Mouse (Mus musculus) limb, embryonic 11.5 days (tissue): Measurements from ENCODE around the gene Eloa. TPM values are rescaled to one million over a fixed set of nuclear protein-coding genes. Genes with fewer than 3 reads are reported as not detected.
"Not testable (repeated sequence)": the region's sequence is repeated elsewhere in the genome, so short reads cannot be mapped to it uniquely, and the experiment has no call there.

Source experiments
- ATAC-seq: fragments of 200-750 bp; cut with Nextera tagmentation; 2 replicates; pipeline ENCODE4 v1.8.0; 2017; ENCODE audit warnings: low read depth; ENCODE audit not compliant: insufficient number of reproducible peaks, low FRiP score, low TSS enrichment
- DNase-seq: peaks from one replicate; pipeline ENCODE4 v3.0.0-alpha.2; 2015; ENCODE audit warnings: low spot score
- H3K27ac ChIP-seq: fragments of 300-500 bp; sonication (generic); replicated peaks from 2 replicates; pipeline ENCODE4 v1.5.1; 2014; ENCODE audit warnings: low read depth, mild to moderate bottlenecking, low read length
- H3K27me3 ChIP-seq: fragments of 300-500 bp; sonication (generic); 2 replicates; pipeline ENCODE4 v1.6.1; 2014; ENCODE audit warnings: mild to moderate bottlenecking, low read length, mixed read lengths; ENCODE audit not compliant: control insufficient read depth, insufficient read depth
- H3K36me3 ChIP-seq: fragments of 300-500 bp; sonication (generic); 2 replicates; pipeline ENCODE4 v1.6.1; 2014; ENCODE audit warnings: mild to moderate bottlenecking, low read length, moderate library complexity, mixed read lengths; ENCODE audit not compliant: control insufficient read depth, insufficient read depth
- H3K4me1 ChIP-seq: fragments of 300-500 bp; sonication (generic); 2 replicates; pipeline ENCODE4 v1.6.1; 2014; ENCODE audit warnings: low read length, mixed read lengths; ENCODE audit not compliant: control insufficient read depth, insufficient read depth
- H3K4me2 ChIP-seq: fragments of 300-500 bp; sonication (generic); 2 replicates; pipeline ENCODE4 v1.6.1; 2014; ENCODE audit warnings: low read depth, mild to moderate bottlenecking, moderate library complexity; ENCODE audit not compliant: severe bottlenecking
- H3K4me3 ChIP-seq: fragments of 300-500 bp; sonication (generic); 2 replicates; pipeline ENCODE4 v1.5.1; 2014; ENCODE audit warnings: low read depth, low read length
- H3K9ac ChIP-seq: fragments of 300-500 bp; sonication (generic); 2 replicates; pipeline ENCODE4 v1.6.1; 2014; ENCODE audit warnings: mild to moderate bottlenecking, low read length
- H3K9me3 ChIP-seq: fragments of 300-500 bp; sonication (generic); 2 replicates; pipeline ENCODE4 v1.6.1; 2016; ENCODE audit warnings: low read length; ENCODE audit not compliant: control insufficient read depth
- WGBS: fragments of 180-500 bp; shearing (Covaris S2); extraction: QIAGEN DNeasy Blood & Tissue Kit; methylation state at CpG from one replicate; pipeline ENCODE4 v1.1.7; 2014; 5-methylcytosine and 5-hydroxymethylcytosine counted together
- polyA plus RNA-seq: library from polyadenylated mRNA; unstranded; fragments of >200 nt; fragmentation: Nextera tagmentation; extraction: Ambion mirVana; gene quantifications from 2 replicates; pipeline ENCODE4 v1.2.1, GENCODE M21; 2014

Eloa gene
- polyA plus RNA-seq, 1 experiment from 2014 or later = 45.8 TPM

DNA sequence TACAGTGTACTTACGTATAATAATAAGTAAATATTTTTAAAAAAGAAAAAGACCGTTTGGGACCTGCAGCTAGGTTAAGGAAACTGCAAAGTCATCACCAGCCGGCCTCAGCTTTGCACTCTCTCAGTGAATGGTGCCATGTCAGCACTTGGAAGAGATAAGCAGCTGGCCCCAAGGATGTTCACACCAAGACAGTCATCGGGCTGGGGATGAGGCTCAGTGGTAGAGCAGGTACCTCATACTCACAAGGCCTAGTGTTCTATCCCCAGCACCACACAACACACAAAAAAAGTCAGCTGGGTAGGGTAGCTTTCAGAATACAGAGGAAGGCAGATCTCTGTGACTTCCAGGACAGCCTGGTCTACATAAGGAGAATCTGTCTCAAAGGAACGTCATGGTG, 36.4 kb downstream of the Eloa start:
- no peak for ATAC-seq
- no peak overlapping the region for H3K4me2 ChIP-seq
- no peaks in the 10 kb centered on the region for H3K9me3 ChIP-seq
- H3K4me3 ChIP-seq = no peak overlapping the region
- H3K27ac ChIP-seq = no peak overlapping the region
- H3K27me3 ChIP-seq = no peaks in the 10 kb centered on the region
- WGBS = 88% methylated on average over 5 of the region's 5 CpGs
- H3K4me1 ChIP-seq = peaks cover 10% of the 10 kb centered on the region
- DNase-seq = no peak
- peaks cover 14% of the 10 kb centered on the region for H3K36me3 ChIP-seq
- no peak overlapping the region for H3K9ac ChIP-seq

DNA sequence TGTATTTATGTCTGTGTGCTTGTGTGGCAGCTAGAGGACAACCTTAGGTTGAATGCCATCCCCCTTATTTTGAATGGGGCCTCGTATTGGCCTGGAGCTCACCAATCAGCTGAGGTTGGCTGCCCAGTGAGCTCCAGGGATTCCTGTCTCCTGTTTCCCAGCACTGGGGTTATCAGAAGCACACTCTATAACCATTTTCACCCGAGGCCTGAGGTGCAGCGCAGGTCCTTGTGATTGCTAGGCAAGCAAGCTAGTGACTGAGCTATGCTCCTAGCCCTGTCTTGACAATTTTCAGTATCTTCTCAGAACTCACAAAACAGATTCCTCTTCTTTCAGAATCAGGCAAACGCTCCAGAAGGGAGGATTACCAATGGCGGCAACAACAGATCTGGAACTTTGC, 37.0 kb downstream of the Eloa start:
- H3K27me3 ChIP-seq = no peaks in the 10 kb centered on the region
- no peak overlapping the region for H3K9ac ChIP-seq
- no peak overlapping the region for H3K4me2 ChIP-seq
- ATAC-seq = no peak
- peaks cover 10% of the 10 kb centered on the region for H3K4me1 ChIP-seq
- H3K27ac ChIP-seq = no peak overlapping the region
- no peak for DNase-seq
- H3K4me3 ChIP-seq = no peak overlapping the region
- peaks cover 14% of the 10 kb centered on the region for H3K36me3 ChIP-seq
- WGBS = 90% methylated on average over 5 of the region's 5 CpGs
- H3K9me3 ChIP-seq = no peaks in the 10 kb centered on the region

DNA sequence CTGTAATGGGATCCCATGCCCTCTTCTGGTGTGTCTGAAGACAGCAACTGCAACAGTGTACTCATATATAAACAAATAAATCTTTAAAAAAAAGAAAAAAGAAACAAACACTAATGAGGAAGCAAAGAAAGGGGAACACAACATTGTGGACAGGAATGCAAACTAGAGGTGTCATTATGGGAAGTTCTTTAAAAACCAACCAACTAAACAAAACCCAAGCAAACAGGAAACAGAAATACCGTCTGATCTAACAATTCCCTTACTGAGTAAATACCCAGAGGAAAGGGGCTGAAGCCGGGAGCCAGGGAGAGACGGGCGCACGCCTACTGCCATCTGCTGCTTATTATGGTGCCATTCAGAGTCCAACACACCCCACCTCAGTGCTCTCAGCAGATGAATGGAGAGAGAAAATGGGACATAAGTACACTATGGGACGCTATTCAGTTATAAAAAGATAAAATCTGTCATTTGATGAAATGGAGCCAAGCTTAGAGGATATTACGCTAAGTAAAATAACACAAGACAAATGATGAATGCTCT, 40.0 kb downstream of the Eloa start:
- no peak for ATAC-seq
- no peak for DNase-seq
- 72% methylated on average over 7 of the region's 7 CpGs for WGBS
- Histone ChIP-seq H3K36me3 (peaks cover 19% of the 10 kb centered on the region), H3K4me1 (peaks cover 8% of the 10 kb centered on the region), H3K9me3 (no peaks in the 10 kb centered on the region), H3K9ac (no peak overlapping the region), H3K4me3 (no peak overlapping the region), H3K27ac (no peak overlapping the region), H3K4me2 (no peak overlapping the region), H3K27me3 (no peaks in the 10 kb centered on the region)

DNA sequence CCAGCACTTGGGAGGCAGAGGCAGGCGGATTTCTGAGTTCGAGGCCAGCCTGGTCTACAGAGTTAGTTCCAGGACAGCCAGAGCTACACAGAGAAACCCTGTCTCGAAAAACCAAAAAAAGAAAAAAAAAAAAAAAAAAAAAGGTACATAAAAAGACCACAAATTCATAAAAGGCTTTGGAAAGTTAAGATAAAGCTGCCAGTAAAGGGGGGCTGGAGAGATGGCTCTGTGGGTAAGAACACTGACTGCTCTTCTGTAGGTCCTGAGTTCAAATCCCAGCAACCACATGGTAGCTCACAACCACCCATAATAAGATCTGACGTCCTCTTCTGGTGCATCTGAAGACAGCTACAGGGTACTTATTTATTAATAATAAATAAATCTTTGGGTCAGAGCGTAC, 41.3 kb downstream of the Eloa start:
- not testable (repeated sequence) for H3K9me3 ChIP-seq, H3K27me3 ChIP-seq, H3K4me3 ChIP-seq, H3K27ac ChIP-seq, H3K4me1 ChIP-seq, H3K4me2 ChIP-seq, DNase-seq, H3K9ac ChIP-seq, ATAC-seq
- 92% methylated on average over 5 of the region's 5 CpGs for WGBS
- peaks cover 22% of the 10 kb centered on the region for H3K36me3 ChIP-seq

DNA sequence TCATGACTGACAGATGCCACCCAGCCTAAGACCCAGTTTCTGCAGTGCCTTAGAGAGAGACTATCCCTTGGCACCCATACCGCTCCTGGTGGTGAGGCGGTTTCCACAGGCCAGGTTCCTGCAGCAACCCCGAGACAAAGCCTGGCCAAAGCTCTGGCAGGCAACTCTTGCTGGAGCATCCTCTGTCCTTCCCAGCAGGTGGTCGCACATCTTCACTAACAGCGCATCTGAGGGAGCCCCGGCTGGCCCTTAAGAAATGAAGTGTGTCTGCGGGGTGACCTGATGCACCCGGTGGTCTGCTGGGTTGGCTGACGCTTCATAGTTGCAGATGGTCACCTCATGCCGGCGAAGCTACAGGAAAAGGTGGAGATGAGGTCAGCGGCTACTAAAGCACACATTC, 45.4 kb downstream of the Eloa start:
- DNase-seq = no peak
- Histone ChIP-seq H3K4me1 (peaks cover 8% of the 10 kb centered on the region), H3K4me2 (no peak overlapping the region), H3K4me3 (no peak overlapping the region), H3K27me3 (no peaks in the 10 kb centered on the region), H3K27ac (no peak overlapping the region), H3K9ac (no peak overlapping the region), H3K36me3 (peaks cover 15% of the 10 kb centered on the region), H3K9me3 (no peaks in the 10 kb centered on the region)
- ATAC-seq = no peak
- 93% methylated on average over 12 of the region's 12 CpGs for WGBS

DNA sequence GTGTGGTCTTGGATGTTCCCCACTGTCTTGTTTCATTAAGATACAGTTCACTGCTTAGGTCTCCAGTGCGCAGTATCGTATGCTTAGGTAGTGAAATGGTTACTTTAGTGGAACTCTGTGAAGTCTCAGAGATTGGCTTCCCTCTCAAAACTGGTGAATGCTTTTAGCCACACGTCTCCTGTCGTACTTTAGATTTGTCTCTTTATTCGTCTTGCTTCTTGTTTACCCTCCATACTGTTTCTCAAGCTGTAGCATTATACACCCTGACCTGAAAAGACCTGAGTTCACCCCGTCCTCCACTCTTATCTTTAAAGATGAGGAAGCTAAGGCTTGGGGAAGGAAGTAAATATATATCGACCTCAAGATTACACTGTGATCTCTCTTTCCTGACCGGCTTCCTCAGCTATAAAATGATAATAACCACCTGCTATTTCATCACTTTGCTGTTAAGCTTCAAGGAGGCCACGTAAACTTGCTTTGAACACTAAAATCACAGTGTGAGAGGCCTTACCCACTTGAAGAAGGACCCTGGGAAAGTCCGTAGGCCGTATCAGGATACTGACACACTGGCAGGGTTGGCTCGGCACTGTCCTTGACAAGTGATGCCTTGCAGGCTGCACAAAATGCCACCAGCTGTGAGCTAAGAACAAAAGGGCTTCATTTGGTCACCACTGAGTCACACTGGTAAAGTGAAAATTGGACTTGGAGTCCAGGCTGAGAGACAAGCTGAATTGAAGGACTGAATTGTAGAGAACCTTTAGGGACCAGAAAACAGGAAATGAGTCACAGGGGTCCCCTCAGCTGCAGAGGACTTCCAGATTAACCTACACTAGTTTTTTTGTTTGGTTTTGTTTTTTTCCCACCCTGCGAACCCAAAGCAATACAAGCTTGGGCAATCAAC, 48.4 kb downstream of the Eloa start:
- H3K27ac ChIP-seq = no peak overlapping the region
- ATAC-seq = no peak
- 70% methylated on average over 13 of the region's 13 CpGs for WGBS
- 0 out of 2 replicates have a peak overlapping the region, but pooled peaks have one; percentile 68 for H3K9ac ChIP-seq
- no peak for DNase-seq
- H3K36me3 ChIP-seq = peaks cover 17% of the 10 kb centered on the region
- peak overlapping the region; percentile 75 for H3K4me3 ChIP-seq
- H3K4me2 ChIP-seq = peak overlapping the region; percentile 90
- H3K9me3 ChIP-seq = no peaks in the 10 kb centered on the region
- H3K4me1 ChIP-seq = peaks cover 8% of the 10 kb centered on the region
- no peaks in the 10 kb centered on the region for H3K27me3 ChIP-seq

DNA sequence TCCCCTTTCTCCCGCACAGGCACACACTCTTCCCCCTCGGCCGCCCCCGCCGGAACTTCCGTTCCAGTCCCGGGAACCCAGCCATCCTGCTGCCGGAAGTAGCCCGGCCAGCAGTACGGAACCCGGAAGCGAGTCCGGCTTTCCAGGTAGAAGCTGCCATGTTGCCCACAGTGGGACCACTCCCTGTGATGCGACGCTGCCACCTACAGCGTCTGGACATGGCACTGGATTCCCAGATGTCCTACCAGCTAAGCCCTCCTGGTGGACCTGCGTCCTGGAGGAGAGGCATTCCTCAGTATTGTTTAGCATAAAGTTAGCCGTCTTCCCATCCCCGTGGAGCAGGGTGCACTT, 49.0 kb downstream of the Eloa start, which contains the start of gene Lypla2:
Gene Lypla2 (minus strand): TSS at position 71 of the 351 bp plus-strand sequence.
- Histone ChIP-seq H3K9ac (peak within 1 kb of the TSS; percentile 68), H3K4me2 (peak within 1 kb of the TSS; percentile 90), H3K9me3 (no peaks in the 10 kb centered on the region), H3K4me3 (peak within 1 kb of the TSS; percentile 75), H3K4me1 (peaks cover 8% of the 10 kb centered on the region), H3K27me3 (no peaks in the 10 kb centered on the region), H3K27ac (no peak within 1 kb of the TSS), H3K36me3 (peaks cover 21% of the 10 kb centered on the region)
- ATAC-seq = peak; percentile 69
- WGBS = 1% methylated on average over 19 of the region's 19 CpGs
- DNase-seq = peak; percentile 85

DNA sequence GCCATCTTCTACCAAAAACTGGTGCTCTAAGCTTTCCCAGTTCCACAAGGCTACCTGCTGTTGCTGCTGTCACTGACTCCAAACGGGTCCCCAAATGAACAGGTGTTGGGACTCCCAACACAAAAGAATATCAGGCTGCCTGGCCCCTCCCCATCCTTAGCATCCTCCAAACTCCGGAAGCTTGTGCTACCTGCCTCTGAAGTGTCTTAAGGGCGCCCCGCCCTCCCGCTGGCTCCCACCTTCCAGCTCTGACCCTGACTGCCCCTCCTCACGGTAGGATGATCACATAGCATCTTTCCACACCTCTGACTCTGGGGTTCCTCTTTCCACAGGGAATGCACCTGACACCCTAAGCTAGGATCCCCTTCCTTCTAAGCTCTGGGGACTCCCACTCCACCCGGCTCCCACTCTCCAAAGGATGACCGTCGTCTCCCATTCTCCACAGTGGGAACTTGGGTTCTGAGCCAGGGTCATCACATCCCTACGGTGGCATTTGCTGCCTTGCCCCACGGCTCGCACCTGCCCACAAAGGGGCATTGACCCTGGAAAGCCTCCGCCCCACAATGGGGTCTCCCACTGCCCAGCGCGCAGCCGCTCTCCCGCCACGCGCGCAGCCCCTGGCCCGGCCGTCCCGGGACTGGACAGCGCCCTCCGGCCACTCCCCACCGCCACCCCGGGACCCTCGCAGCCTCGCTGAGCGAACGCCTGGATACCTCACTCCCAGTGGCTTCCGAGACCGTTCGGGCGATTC, 49.6 kb downstream of the Eloa start:
- Histone ChIP-seq H3K27ac (no peak overlapping the region), H3K9me3 (no peaks in the 10 kb centered on the region), H3K27me3 (no peaks in the 10 kb centered on the region), H3K36me3 (peaks cover 24% of the 10 kb centered on the region), H3K4me2 (peak overlapping the region; percentile 90), H3K4me1 (peaks cover 8% of the 10 kb centered on the region), H3K4me3 (peak overlapping the region; percentile 75), H3K9ac (peak overlapping the region; percentile 68)
- under 1% methylated on average over 35 of the region's 35 CpGs for WGBS
- peak; percentile 65 for ATAC-seq
- DNase-seq = no peak
